ENCODE assay signal across 21 mouse cellular contexts in genomic region chr4:153780501-153780900, GRCm38 (mm10).
"Had no signal": no experiment of that assay in that cellular context is flagged by ENCODE, and none has a peak within 500 bp of the region (broad histone marks: within the 10 kb centered on the region; RNA-seq: fewer than 3 reads in every experiment).

No protein-coding gene starts in this region.

- H3K4me3 ChIP-seq: liver, embryonic 15.5 days; lung, embryonic 15.5 days; midbrain, embryonic 10.5 days; midbrain, embryonic 13.5 days; midbrain, embryonic 15.5 days; myocyte; neural tube, embryonic 13.5 days; neural tube, embryonic 15.5 days had no signal

- H3K36me3 ChIP-seq: liver, embryonic 15.5 days; lung, embryonic 15.5 days; midbrain, embryonic 10.5 days; midbrain, embryonic 13.5 days; midbrain, embryonic 15.5 days; neural tube, embryonic 13.5 days; neural tube, embryonic 15.5 days had no signal

- ATAC-seq: liver, postnatal 0 days; lung, postnatal 0 days; midbrain, embryonic 13.5 days; midbrain, embryonic 15.5 days had no signal

- H3K27ac ChIP-seq: liver, embryonic 15.5 days; lung, embryonic 15.5 days; midbrain, embryonic 10.5 days; midbrain, embryonic 13.5 days; midbrain, embryonic 15.5 days; neural tube, embryonic 13.5 days; neural tube, embryonic 15.5 days had no signal

- H3K9ac ChIP-seq: liver, embryonic 15.5 days; liver, postnatal 0 days; lung, embryonic 15.5 days; midbrain, embryonic 13.5 days; midbrain, embryonic 15.5 days; neural tube, embryonic 13.5 days; neural tube, embryonic 15.5 days had no signal

- H3K4me2 ChIP-seq: liver, embryonic 15.5 days; lung, embryonic 15.5 days; midbrain, embryonic 13.5 days; midbrain, embryonic 15.5 days; neural tube, embryonic 13.5 days; neural tube, embryonic 15.5 days had no signal

- H3K27me3 ChIP-seq: liver, embryonic 15.5 days; lung, embryonic 15.5 days; midbrain, embryonic 15.5 days; neural tube, embryonic 13.5 days; neural tube, embryonic 15.5 days had no signal

- H3K4me1 ChIP-seq: liver, embryonic 15.5 days; lung, embryonic 15.5 days; neural tube, embryonic 15.5 days had no signal

- DNase-seq: liver, postnatal 0 days; lung, adult 2 months; lung, postnatal 14 days; lung, postnatal 4 days; retina, postnatal 1 day; right cerebral cortex, adult 18-20 months; right cerebral cortex, postnatal 25 days; right cerebral cortex, postnatal 4 days; spleen, adult 18-20 months; thymus, adult 18-20 months; thymus, postnatal 14 days; thymus, postnatal 36 days had no signal

- H3K9me3 ChIP-seq: lung, embryonic 15.5 days; midbrain, embryonic 10.5 days; midbrain, embryonic 13.5 days; midbrain, embryonic 15.5 days; neural tube, embryonic 13.5 days; neural tube, embryonic 15.5 days had no signal
